Mouse (Mus musculus): ENCODE results near the gene Thap3. TPM values are rescaled to one million over a fixed set of nuclear protein-coding genes. Genes with fewer than 3 reads are reported as not detected.

Gene Thap3
- polyA plus RNA-seq, 1 experiment from 2014 or later = 22.2 TPM

DNA sequence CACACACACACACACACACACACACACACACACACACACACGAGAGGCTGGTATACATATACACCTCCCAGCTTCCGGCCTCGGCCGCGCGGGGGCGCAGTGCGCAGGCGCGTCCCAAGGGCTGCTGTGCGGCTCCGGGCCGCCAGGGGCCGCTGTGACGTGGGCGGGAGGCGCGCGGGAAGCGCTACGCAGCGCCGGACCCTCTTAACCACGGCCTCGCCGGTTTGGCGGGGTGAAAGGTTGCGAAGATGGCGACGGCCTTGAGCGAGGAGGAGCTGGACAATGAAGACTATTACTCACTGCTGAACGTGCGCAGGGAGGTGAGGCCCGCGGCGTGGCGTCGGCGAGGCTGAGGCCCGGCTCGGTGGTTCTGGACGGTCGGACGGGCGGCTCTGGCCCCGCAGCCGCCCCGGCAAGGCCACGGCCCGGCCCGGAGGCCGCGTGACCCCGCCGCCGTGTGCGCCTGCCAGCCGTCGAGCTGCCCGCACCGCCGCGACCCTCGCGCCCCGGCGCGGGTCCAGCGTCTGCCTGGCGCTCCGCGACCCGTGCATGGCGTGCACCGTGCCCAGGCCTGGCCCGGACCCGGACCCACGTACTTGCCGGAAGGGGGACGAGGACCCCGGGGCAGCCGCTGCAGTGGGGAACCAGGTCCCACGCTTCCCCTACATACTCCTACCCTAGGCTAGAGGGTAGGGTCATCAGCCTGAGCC is 55.1 kb downstream of the Thap3 start, which contains the start of gene Dnajc11:
TSS of gene Dnajc11 (plus strand) at position 187 of the 710 bp plus-strand sequence.
- peak within 1 kb of the TSS; percentile 75 for H3K27ac ChIP-seq (replicated peaks)
- WGBS = under 1% methylated on average over 56 of the region's 83 CpGs

More for the DNA sequence above, 55.1 kb downstream of the Thap3 start, which contains the start of gene Dnajc11:
- H3K4me1 ChIP-seq (replicated peaks; ENCODE audit: control insufficient read depth, insufficient read depth) = no peaks in the 10 kb centered on the region
- DNase-seq (ENCODE audit: low spot score) (peak; percentile 93), ATAC-seq (ENCODE audit: low FRiP score, low TSS enrichment) (peak; percentile 89)
- no peaks in the 10 kb centered on the region for H3K9me3 ChIP-seq (ENCODE audit: control insufficient read depth, low read length)
- peak within 1 kb of the TSS; percentile 95 for H3K4me2 ChIP-seq (replicated peaks; ENCODE audit: low read depth)
- no peaks in the 10 kb centered on the region for H3K36me3 ChIP-seq (ENCODE audit: control insufficient read depth, insufficient read depth, low read length)
- peak within 1 kb of the TSS; percentile 98 for H3K9ac ChIP-seq (ENCODE audit: low read length)
- H3K27me3 ChIP-seq (ENCODE audit: control insufficient read depth, insufficient read depth, low read length) = no peaks in the 10 kb centered on the region
- peak within 1 kb of the TSS; percentile 99 for H3K4me3 ChIP-seq (ENCODE audit: low read depth, low read length)
- TF ChIP-seq EP300 (optimal IDR thresholded peaks at IDR 0.05) (no peak), CTCF (IDR thresholded peaks at IDR 0.05; ENCODE audit: low read depth) (peak; percentile 94)

Other genes with a start within 250 kb of the Thap3 start
- 59.4 and 61.9 TPM in 2 replicates for gene Camta1, start 127.1 kb downstream of the Thap3 start, polyA plus RNA-seq (2015; fragmentation: Nextera tagmentation; extraction: Ambion mirVana)
- gene Dnajc11, start 55.3 kb downstream of the Thap3 start, polyA plus RNA-seq (2015; fragmentation: Nextera tagmentation; extraction: Ambion mirVana) = 33.0 and 34.5 TPM in 2 replicates
- 12.4 and 12.7 TPM in 2 replicates for gene Phf13, start 7.3 kb upstream of the Thap3 start, polyA plus RNA-seq (2015; fragmentation: Nextera tagmentation; extraction: Ambion mirVana)
- gene Klhl21, start 19.8 kb upstream of the Thap3 start, polyA plus RNA-seq (2015; fragmentation: Nextera tagmentation; extraction: Ambion mirVana) = 11.2 and 11.9 TPM in 2 replicates
- gene Zbtb48, start 38.7 kb upstream of the Thap3 start, polyA plus RNA-seq (2015; fragmentation: Nextera tagmentation; extraction: Ambion mirVana) = 10.1 and 10.6 TPM in 2 replicates
- 0.12 and 0.16 TPM in 2 replicates for gene Tas1r1, start 49.6 kb upstream of the Thap3 start, polyA plus RNA-seq (2015; fragmentation: Nextera tagmentation; extraction: Ambion mirVana)
- 11.2 and 12.0 TPM in 2 replicates for gene Nol9, start 50.3 kb upstream of the Thap3 start, polyA plus RNA-seq (2015; fragmentation: Nextera tagmentation; extraction: Ambion mirVana)
- gene Plekhg5, start 83.5 kb upstream of the Thap3 start, polyA plus RNA-seq (2015; fragmentation: Nextera tagmentation; extraction: Ambion mirVana) = 6.4 and 7.5 TPM in 2 replicates
- 0.49 and 0.96 TPM in 2 replicates for gene Tnfrsf25, start 126.9 kb upstream of the Thap3 start, polyA plus RNA-seq (2015; fragmentation: Nextera tagmentation; extraction: Ambion mirVana)
- gene Espn, start 163.4 kb upstream of the Thap3 start, polyA plus RNA-seq (2015; fragmentation: Nextera tagmentation; extraction: Ambion mirVana) = 13.8 and 14.4 TPM in 2 replicates
- gene Hes2, start 169.9 kb upstream of the Thap3 start, polyA plus RNA-seq (2015; fragmentation: Nextera tagmentation; extraction: Ambion mirVana) = 0.52 and 0.87 TPM in 2 replicates
- gene Acot7, start 189.1 kb upstream of the Thap3 start, polyA plus RNA-seq (2015; fragmentation: Nextera tagmentation; extraction: Ambion mirVana) = 51.7 and 55.0 TPM in 2 replicates